In the genomic region with DNA sequence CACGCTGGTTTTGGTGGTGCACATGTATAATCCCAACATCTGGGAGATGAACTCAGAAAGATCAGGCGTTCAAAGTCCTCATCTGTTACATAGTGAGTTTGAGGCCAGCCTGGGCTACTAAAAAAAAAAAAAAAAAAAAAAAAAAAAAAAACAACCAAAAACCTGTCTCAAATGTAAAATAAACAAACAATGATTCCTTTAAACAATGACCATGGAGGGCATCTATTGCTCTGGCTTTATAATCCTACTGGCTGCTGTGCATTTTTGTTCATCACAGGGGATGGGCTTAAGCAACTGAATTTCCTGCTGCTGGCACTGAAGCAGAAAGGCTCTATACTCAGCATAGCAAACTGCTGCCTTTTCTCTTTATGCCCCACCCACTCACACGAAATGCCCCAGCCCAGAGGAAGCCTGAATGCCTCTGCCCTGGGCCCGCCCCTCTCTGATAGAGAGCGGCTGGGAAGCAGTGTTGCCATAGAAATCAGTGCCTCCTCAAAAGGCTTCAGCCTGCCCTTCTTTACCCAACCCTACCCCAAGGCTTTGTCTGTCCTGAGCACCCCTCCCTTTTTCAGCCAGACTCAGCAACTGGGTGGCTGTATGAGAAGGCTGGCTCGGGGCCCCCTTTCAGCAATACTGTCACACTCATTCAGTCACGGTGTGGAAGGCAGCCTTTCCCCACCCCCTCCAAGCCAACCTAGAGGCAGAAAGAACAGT, we compare ENCODE assay signal across 8 mouse cellular contexts. TPM values are rescaled to one million over a fixed set of nuclear protein-coding genes. Genes with fewer than 3 reads are reported as not detected.
DNase-seq lines count a peak whose midpoint lies in the region; ATAC-seq and TF ChIP-seq lines count a peak whose summit lies in the region.

No protein-coding gene starts in this region.

- no peak for TF ChIP-seq CTCF in kidney, adult 2 months (conservative IDR thresholded peaks at IDR 0.05; ENCODE audit: insufficient read depth, insufficient read length, low read depth, low read length)
- TF ChIP-seq CTCF in liver, postnatal 0 days (IDR thresholded peaks at IDR 0.05; ENCODE audit: low read depth) = no peak

- H3K4me2 ChIP-seq in liver, postnatal 0 days (ENCODE audit: low read depth, low read length) = peak overlapping the region; percentile 84
- peak overlapping the region; percentile 73 for H3K4me2 ChIP-seq in neural tube, embryonic 11.5 days (ENCODE audit: low read depth)

- no peaks in the 10 kb centered on the region for H3K36me3 ChIP-seq in kidney, adult 2 months (ENCODE audit: control insufficient read depth, insufficient read depth, low read length)
- H3K36me3 ChIP-seq in liver, postnatal 0 days (replicated peaks; ENCODE audit: insufficient read depth, low read length) = no peaks in the 10 kb centered on the region
- H3K36me3 ChIP-seq in neural tube, embryonic 11.5 days (ENCODE audit: control insufficient read depth, insufficient read depth, low read length) = no peaks in the 10 kb centered on the region

- no peak overlapping the region for H3K9ac ChIP-seq in liver, postnatal 0 days (replicated peaks)
- H3K9ac ChIP-seq in neural tube, embryonic 11.5 days (ENCODE audit: low read length) = peak overlapping the region; percentile 60

- no peak for ATAC-seq in liver, postnatal 0 days
- ATAC-seq in neural tube, embryonic 11.5 days (ENCODE audit: insufficient read depth, low FRiP score, low TSS enrichment) = peak; percentile 76

- peak overlapping the region; percentile 85 for H3K27ac ChIP-seq in kidney, adult 2 months (ENCODE audit: insufficient read depth, low read depth, low read length)
- peak overlapping the region; percentile 86 for H3K27ac ChIP-seq in liver, postnatal 0 days (ENCODE audit: low read depth)
- peak overlapping the region; percentile 95 for H3K27ac ChIP-seq in neural tube, embryonic 11.5 days (ENCODE audit: low read depth, low read length)

- no peak for TF ChIP-seq POLR2A in kidney, adult 2 months (IDR thresholded peaks at IDR 0.05; ENCODE audit: low read depth, low read length)

- intact Hi-C loops in left cerebral cortex, postnatal 10 days (cut with DNase I) = no loop called here
- intact Hi-C loops in left cerebral cortex, postnatal 36 days (cut with DNase I) = loop anchor here (5.0 kb wide), 1 partner anchor 338 kb away; the partner anchor contains the start of gene Rusc2

- TF ChIP-seq EP300 in liver, postnatal 0 days (IDR thresholded peaks at IDR 0.05; ENCODE audit: low read depth) = no peak

- no peaks in the 10 kb centered on the region for H3K27me3 ChIP-seq in kidney, adult 2 months (replicated peaks; ENCODE audit: control insufficient read depth, insufficient read depth, low read length)
- H3K27me3 ChIP-seq in liver, postnatal 0 days (ENCODE audit: insufficient read depth, low read length) = no peaks in the 10 kb centered on the region
- no peaks in the 10 kb centered on the region for H3K27me3 ChIP-seq in neural tube, embryonic 11.5 days (ENCODE audit: control insufficient read depth, insufficient read depth, low read length)

- no peak overlapping the region for H3K4me3 ChIP-seq in kidney, adult 2 months (ENCODE audit: insufficient read depth, low read depth, low read length)
- peak overlapping the region; percentile 13; the same call in 1 of the 2 replicates for H3K4me3 ChIP-seq in liver, postnatal 0 days (ENCODE audit: low read depth, low read length)
- peak overlapping the region; percentile 50 for H3K4me3 ChIP-seq in neural tube, embryonic 11.5 days (ENCODE audit: low read depth, low read length)

- H3K9me3 ChIP-seq in liver, postnatal 0 days (ENCODE audit: low read length) = no peaks in the 10 kb centered on the region
- no peaks in the 10 kb centered on the region for H3K9me3 ChIP-seq in neural tube, embryonic 11.5 days (ENCODE audit: control insufficient read depth, low read length)

- peak; percentile 60 to 89 for DNase-seq in left cerebral cortex, postnatal 10 days (ENCODE audit: extremely low spot score in 1 of 2, low spot score in 2 of 2)
- DNase-seq in left cerebral cortex, postnatal 36 days (ENCODE audit: low spot score in 2 of 2) = no peak
- DNase-seq in brain, embryonic 18.5 days (ENCODE audit: low read depth, low spot score) = peak; percentile 77
- peak; percentile 68 to 76 for DNase-seq in heart, adult 9 months (ENCODE audit: low spot score in 2 of 2)
- peak; percentile 81 for DNase-seq in kidney, adult 2 months
- DNase-seq in liver, postnatal 0 days = peak; percentile 70
- peak; percentile 88 for DNase-seq in neural tube, embryonic 11.5 days (ENCODE audit: low spot score)
- peak; percentile 58 for DNase-seq in thymus, postnatal 0 days (ENCODE audit: low spot score)

- peaks cover 12% of the 10 kb centered on the region for H3K4me1 ChIP-seq in kidney, adult 2 months (ENCODE audit: control insufficient read depth, insufficient read depth, low read length)
- peaks cover 41% of the 10 kb centered on the region for H3K4me1 ChIP-seq in liver, postnatal 0 days (ENCODE audit: insufficient read depth)
- H3K4me1 ChIP-seq in neural tube, embryonic 11.5 days (ENCODE audit: control insufficient read depth, insufficient read depth, low read length) = peaks cover 20% of the 10 kb centered on the region

- WGBS in kidney, adult 2 months = 31% methylated on average over 7 of the region's 7 CpGs
- WGBS in liver, postnatal 0 days (ENCODE audit: insufficient replicate concordance) = 19% methylated on average over 7 of the region's 7 CpGs
- 17% methylated on average over 7 of the region's 7 CpGs for WGBS in neural tube, embryonic 11.5 days

RNA-seq across cellular contexts. Expression of gene Fam214b, which starts 2.2 kb away (rescaled TPM):
- total RNA-seq in left cerebral cortex, postnatal 10 days (2021) = 10 to 100 TPM; 38.1 to 39.5 TPM
- total RNA-seq in left cerebral cortex, postnatal 36 days (2021) = 10 to 100 TPM; 34.8 to 43.0 TPM
- polyA plus RNA-seq in kidney, adult 2 months (2012; rRNA removed) = 14.4 and 15.6 TPM in 2 replicates
- polyA plus RNA-seq in liver, postnatal 0 days (2015; fragmentation: Nextera tagmentation; extraction: Ambion mirVana) = 11.3 and 11.7 TPM in 2 replicates
- 18.1 and 19.0 TPM in 2 replicates for polyA plus RNA-seq in neural tube, embryonic 11.5 days (2014; fragmentation: Nextera tagmentation; extraction: Ambion mirVana)
- 2.4 and 3.0 TPM in 2 replicates for polyA plus RNA-seq in thymus, postnatal 0 days (2015; fragmentation: Nextera tagmentation; extraction: Ambion mirVana)

RNA-seq across cellular contexts. Expression of gene Stoml2, which starts 12.3 kb away (rescaled TPM):
- total RNA-seq in left cerebral cortex, postnatal 10 days (2021) = 100 to 1,000 TPM; 102 to 114 TPM
- 100 to 1,000 TPM; 107 to 121 TPM for total RNA-seq in left cerebral cortex, postnatal 36 days (2021)
- 103 and 118 TPM in 2 replicates for polyA plus RNA-seq in kidney, adult 2 months (2012; rRNA removed)
- polyA plus RNA-seq in liver, postnatal 0 days (2015; fragmentation: Nextera tagmentation; extraction: Ambion mirVana) = 114 and 116 TPM in 2 replicates
- 360 and 370 TPM in 2 replicates for polyA plus RNA-seq in neural tube, embryonic 11.5 days (2014; fragmentation: Nextera tagmentation; extraction: Ambion mirVana)
- polyA plus RNA-seq in thymus, postnatal 0 days (2015; fragmentation: Nextera tagmentation; extraction: Ambion mirVana) = 207 and 226 TPM in 2 replicates

RNA-seq across cellular contexts. Expression of gene Unc13b, which starts 15.0 kb away (rescaled TPM):
- total RNA-seq in left cerebral cortex, postnatal 10 days (2021) = 10 to 100 TPM; 61.0 to 65.4 TPM
- 10 to 100 TPM; 50.5 to 71.9 TPM for total RNA-seq in left cerebral cortex, postnatal 36 days (2021)
- 5.0 and 5.5 TPM in 2 replicates for polyA plus RNA-seq in kidney, adult 2 months (2012; rRNA removed)
- 0.37 and 0.52 TPM in 2 replicates for polyA plus RNA-seq in liver, postnatal 0 days (2015; fragmentation: Nextera tagmentation; extraction: Ambion mirVana)
- 16.1 and 18.9 TPM in 2 replicates for polyA plus RNA-seq in neural tube, embryonic 11.5 days (2014; fragmentation: Nextera tagmentation; extraction: Ambion mirVana)
- polyA plus RNA-seq in thymus, postnatal 0 days (2015; fragmentation: Nextera tagmentation; extraction: Ambion mirVana) = 0.15 and 0.29 TPM in 2 replicates

RNA-seq across cellular contexts. Expression of gene Pigo, which starts 18.2 kb away (rescaled TPM):
- 10 to 100 TPM; 24.3 to 32.6 TPM for total RNA-seq in left cerebral cortex, postnatal 10 days (2021)
- 10 to 100 TPM; 30.4 to 37.5 TPM for total RNA-seq in left cerebral cortex, postnatal 36 days (2021)
- polyA plus RNA-seq in kidney, adult 2 months (2012; rRNA removed) = 24.6 and 28.4 TPM in 2 replicates
- polyA plus RNA-seq in liver, postnatal 0 days (2015; fragmentation: Nextera tagmentation; extraction: Ambion mirVana) = 7.6 and 8.3 TPM in 2 replicates
- 20.4 and 23.1 TPM in 2 replicates for polyA plus RNA-seq in neural tube, embryonic 11.5 days (2014; fragmentation: Nextera tagmentation; extraction: Ambion mirVana)
- polyA plus RNA-seq in thymus, postnatal 0 days (2015; fragmentation: Nextera tagmentation; extraction: Ambion mirVana) = 17.0 and 18.3 TPM in 2 replicates

RNA-seq across cellular contexts. Expression of gene Fancg, which starts 33.5 kb away (rescaled TPM):
- total RNA-seq in left cerebral cortex, postnatal 10 days (2021) = 10 to 100 TPM in 1 of 2 experiments, 1 to 10 TPM in 1; 8.4 to 10.8 TPM
- 10 to 100 TPM in 1 of 2 experiments, 1 to 10 TPM in 1; 8.5 to 12.5 TPM for total RNA-seq in left cerebral cortex, postnatal 36 days (2021)
- 6.8 and 7.1 TPM in 2 replicates for polyA plus RNA-seq in kidney, adult 2 months (2012; rRNA removed)
- polyA plus RNA-seq in liver, postnatal 0 days (2015; fragmentation: Nextera tagmentation; extraction: Ambion mirVana) = 4.5 and 5.5 TPM in 2 replicates
- 17.3 and 19.3 TPM in 2 replicates for polyA plus RNA-seq in neural tube, embryonic 11.5 days (2014; fragmentation: Nextera tagmentation; extraction: Ambion mirVana)
- polyA plus RNA-seq in thymus, postnatal 0 days (2015; fragmentation: Nextera tagmentation; extraction: Ambion mirVana) = 20.1 and 23.9 TPM in 2 replicates

Comparison
In these comparisons a context has a peak if more than half of its experiments do, and no peak if none do; other contexts are left out.
1. DNase-seq: peak in left cerebral cortex, postnatal 10 days (2 of 2), brain, embryonic 18.5 days (single experiment), heart, adult 9 months (2 of 2), kidney, adult 2 months (single experiment), liver, postnatal 0 days (single experiment), neural tube, embryonic 11.5 days (single experiment) and thymus, postnatal 0 days (single experiment); none in left cerebral cortex, postnatal 36 days (0 of 2).
2. Peak in every context shown above with its lines, with median percentiles within 50 percentile points of each other: H3K27ac ChIP-seq.